Mouse (Mus musculus): ENCODE data around the gene Arpc4. TPM values are rescaled to one million over a fixed set of nuclear protein-coding genes. Genes with fewer than 3 reads are reported as not detected.
"Not testable (repeated sequence)": the region's sequence is repeated elsewhere in the genome, so short reads cannot be mapped to it uniquely, and the experiment has no call there.

Arpc4 gene
- polyA plus RNA-seq (2015; fragmentation: Nextera tagmentation; extraction: Ambion mirVana), result 381 and 384 TPM in 2 replicates

GRCm38 (mm10) chr6:113377496-113378385, at the start of gene Arpc4, which contains the start of gene Tada3:
Gene Arpc4, plus strand, starts transcription at chr6:113378115.
Gene Tada3, minus strand, starts transcription at chr6:113377883.
- WGBS, result under 1% methylated on average over 61 of the region's 61 CpGs
- Histone ChIP-seq H3K9ac (peak within 1 kb of the TSS; percentile 77), H3K4me1 (peaks cover 23% of the 10 kb centered on the region), H3K36me3 (peaks cover 50% of the 10 kb centered on the region), H3K4me2 (replicated peaks) (peak within 1 kb of the TSS; percentile 78), H3K9me3 (replicated peaks) (no peaks in the 10 kb centered on the region), H3K4me3 (replicated peaks) (peak within 1 kb of the TSS; percentile 76), H3K27me3 (no peaks in the 10 kb centered on the region), H3K27ac (replicated peaks) (peak within 1 kb of the TSS; percentile 93)
- ATAC-seq (ENCODE audit: insufficient number of reproducible peaks, low FRiP score, low TSS enrichment, low read depth), result peak; percentile 95

GRCm38 (mm10) chr6:113329396-113329795, 48.5 kb upstream of the Arpc4 start:
- Histone ChIP-seq H3K9me3 (replicated peaks) (no peaks in the 10 kb centered on the region), H3K27ac (replicated peaks) (no peak overlapping the region), H3K27me3 (no peaks in the 10 kb centered on the region), H3K4me3 (replicated peaks) (no peak overlapping the region), H3K36me3 (peaks cover 41% of the 10 kb centered on the region), H3K4me2 (replicated peaks) (no peak overlapping the region), H3K9ac (no peak overlapping the region), H3K4me1 (peaks cover 19% of the 10 kb centered on the region; the same call in 1 of the 2 replicates)
- WGBS, result 90% methylated on average over 1 of the region's 1 CpGs
- ATAC-seq (ENCODE audit: insufficient number of reproducible peaks, low FRiP score, low TSS enrichment, low read depth), result no peak

- WGBS, result 46% methylated on average over 2 of the region's 2 CpGs
- no peak for ATAC-seq (ENCODE audit: insufficient number of reproducible peaks, low FRiP score, low TSS enrichment, low read depth)
- Histone ChIP-seq H3K9ac (no peak overlapping the region), H3K4me2 (replicated peaks) (no peak overlapping the region), H3K36me3 (peaks cover 47% of the 10 kb centered on the region), H3K4me3 (replicated peaks) (no peak overlapping the region), H3K27ac (replicated peaks) (no peak overlapping the region), H3K4me1 (peaks cover 16% of the 10 kb centered on the region; the same call in 1 of the 2 replicates), H3K27me3 (no peaks in the 10 kb centered on the region), H3K9me3 (replicated peaks) (no peaks in the 10 kb centered on the region)
Observed at GRCm38 (mm10) chr6:113330547-113330946, 47.4 kb upstream of the Arpc4 start.

- no peak for ATAC-seq (ENCODE audit: insufficient number of reproducible peaks, low FRiP score, low TSS enrichment, low read depth)
- whole genome bisulfite sequencing, result 92% methylated on average over 11 of the region's 11 CpGs
- Histone ChIP-seq H3K27me3 (no peaks in the 10 kb centered on the region), H3K4me3 (replicated peaks) (no peak overlapping the region), H3K4me1 (peaks cover 8% of the 10 kb centered on the region; the same call in 1 of the 2 replicates), H3K27ac (replicated peaks) (no peak overlapping the region), H3K36me3 (peaks cover 57% of the 10 kb centered on the region), H3K9me3 (replicated peaks) (no peaks in the 10 kb centered on the region), H3K9ac (no peak overlapping the region), H3K4me2 (replicated peaks) (no peak overlapping the region)
Observed at GRCm38 (mm10) chr6:113331721-113332120, 46.2 kb upstream of the Arpc4 start.

- not testable (repeated sequence) for ATAC-seq (ENCODE audit: insufficient number of reproducible peaks, low FRiP score, low TSS enrichment, low read depth)
- WGBS, result 71% methylated on average over 6 of the region's 6 CpGs
- H3K36me3 ChIP-seq, result peaks cover 62% of the 10 kb centered on the region
Observed at GRCm38 (mm10) chr6:113332734-113333133, 45.2 kb upstream of the Arpc4 start.

GRCm38 (mm10) chr6:113333137-113333950, 44.6 kb upstream of the Arpc4 start:
- peaks cover 68% of the 10 kb centered on the region for H3K36me3 ChIP-seq
- H3K27ac ChIP-seq (replicated peaks), result 0 out of 2 replicates have a peak overlapping the region, but pooled peaks have one; percentile 22
- no peak overlapping the region for H3K4me2 ChIP-seq (replicated peaks)
- H3K4me1 ChIP-seq, result peaks cover 4% of the 10 kb centered on the region; the same call in 1 of the 2 replicates
- no peak overlapping the region for H3K4me3 ChIP-seq (replicated peaks)
- no peaks in the 10 kb centered on the region for H3K9me3 ChIP-seq (replicated peaks)
- peak; percentile 44; the same call in 1 of the 2 replicates for ATAC-seq (ENCODE audit: insufficient number of reproducible peaks, low FRiP score, low TSS enrichment, low read depth)
- H3K27me3 ChIP-seq, result no peaks in the 10 kb centered on the region
- no peak overlapping the region for H3K9ac ChIP-seq
- WGBS, result 80% methylated on average over 14 of the region's 14 CpGs

More at GRCm38 (mm10) chr6:113332734-113333133, 45.2 kb upstream of the Arpc4 start:
- H3K27me3 ChIP-seq; H3K9ac ChIP-seq; H3K4me1 ChIP-seq; H3K4me2 ChIP-seq (replicated peaks); H3K9me3 ChIP-seq (replicated peaks); H3K27ac ChIP-seq (replicated peaks); H3K4me3 ChIP-seq (replicated peaks): not testable (repeated sequence)

- WGBS, result 83% methylated on average over 6 of the region's 6 CpGs
- Histone ChIP-seq H3K27ac (replicated peaks) (no peak overlapping the region), H3K4me2 (replicated peaks) (no peak overlapping the region), H3K27me3 (no peaks in the 10 kb centered on the region), H3K9ac (no peak overlapping the region), H3K36me3 (peaks cover 74% of the 10 kb centered on the region), H3K9me3 (replicated peaks) (no peaks in the 10 kb centered on the region), H3K4me1 (peaks cover 4% of the 10 kb centered on the region; the same call in 1 of the 2 replicates), H3K4me3 (replicated peaks) (no peak overlapping the region)
- ATAC-seq (ENCODE audit: insufficient number of reproducible peaks, low FRiP score, low TSS enrichment, low read depth), result no peak
Observed at GRCm38 (mm10) chr6:113334216-113334615, 43.7 kb upstream of the Arpc4 start.

- Histone ChIP-seq H3K9me3 (replicated peaks) (no peaks in the 10 kb centered on the region), H3K9ac (no peak overlapping the region), H3K4me2 (replicated peaks) (no peak overlapping the region), H3K36me3 (peaks cover 71% of the 10 kb centered on the region), H3K4me3 (replicated peaks) (no peak overlapping the region), H3K4me1 (peaks cover 10% of the 10 kb centered on the region; the same call in 1 of the 2 replicates), H3K27me3 (no peaks in the 10 kb centered on the region), H3K27ac (replicated peaks) (no peak overlapping the region)
- 63% methylated on average over 8 of the region's 8 CpGs for WGBS
- no peak for ATAC-seq (ENCODE audit: insufficient number of reproducible peaks, low FRiP score, low TSS enrichment, low read depth)
Observed at GRCm38 (mm10) chr6:113336852-113337620, 40.9 kb upstream of the Arpc4 start.

- peaks cover 35% of the 10 kb centered on the region for H3K36me3 ChIP-seq
- peaks cover 26% of the 10 kb centered on the region for H3K4me1 ChIP-seq
- H3K4me2 ChIP-seq (replicated peaks), result no peak overlapping the region
- WGBS, result 84% methylated on average over 6 of the region's 6 CpGs
- H3K9ac ChIP-seq, result no peak overlapping the region
- H3K27me3 ChIP-seq, result no peaks in the 10 kb centered on the region
- H3K9me3 ChIP-seq (replicated peaks), result no peaks in the 10 kb centered on the region
- no peak overlapping the region for H3K27ac ChIP-seq (replicated peaks)
- ATAC-seq (ENCODE audit: insufficient number of reproducible peaks, low FRiP score, low TSS enrichment, low read depth), result no peak
- no peak overlapping the region for H3K4me3 ChIP-seq (replicated peaks)
Observed at GRCm38 (mm10) chr6:113341574-113341973, 36.3 kb upstream of the Arpc4 start.

- 34% methylated on average over 4 of the region's 7 CpGs for WGBS
- Histone ChIP-seq H3K4me3 (replicated peaks) (peak overlapping the region; percentile 64; the same call in 1 of the 2 replicates), H3K9ac (no peak overlapping the region), H3K4me2 (replicated peaks) (peak overlapping the region; percentile 61), H3K27me3 (no peaks in the 10 kb centered on the region), H3K36me3 (peaks cover 35% of the 10 kb centered on the region), H3K4me1 (peaks cover 26% of the 10 kb centered on the region), H3K27ac (replicated peaks) (no peak overlapping the region), H3K9me3 (replicated peaks) (no peaks in the 10 kb centered on the region)
- no peak for ATAC-seq (ENCODE audit: insufficient number of reproducible peaks, low FRiP score, low TSS enrichment, low read depth)
Observed at GRCm38 (mm10) chr6:113342297-113342696, 35.6 kb upstream of the Arpc4 start.

All from embryonic facial prominence, embryonic 15.5 days (tissue).